Mouse (Mus musculus) spleen, adult 18-20 months (tissue): ENCODE data around the gene Rest.

ENCODE experiments used
- DNase-seq, 2 experiments: peaks; one replicate each; pipeline ENCODE4 v3.0.0; 2022; ENCODE audit warnings: mixed read lengths in 2 of 2

The Rest gene

DNA sequence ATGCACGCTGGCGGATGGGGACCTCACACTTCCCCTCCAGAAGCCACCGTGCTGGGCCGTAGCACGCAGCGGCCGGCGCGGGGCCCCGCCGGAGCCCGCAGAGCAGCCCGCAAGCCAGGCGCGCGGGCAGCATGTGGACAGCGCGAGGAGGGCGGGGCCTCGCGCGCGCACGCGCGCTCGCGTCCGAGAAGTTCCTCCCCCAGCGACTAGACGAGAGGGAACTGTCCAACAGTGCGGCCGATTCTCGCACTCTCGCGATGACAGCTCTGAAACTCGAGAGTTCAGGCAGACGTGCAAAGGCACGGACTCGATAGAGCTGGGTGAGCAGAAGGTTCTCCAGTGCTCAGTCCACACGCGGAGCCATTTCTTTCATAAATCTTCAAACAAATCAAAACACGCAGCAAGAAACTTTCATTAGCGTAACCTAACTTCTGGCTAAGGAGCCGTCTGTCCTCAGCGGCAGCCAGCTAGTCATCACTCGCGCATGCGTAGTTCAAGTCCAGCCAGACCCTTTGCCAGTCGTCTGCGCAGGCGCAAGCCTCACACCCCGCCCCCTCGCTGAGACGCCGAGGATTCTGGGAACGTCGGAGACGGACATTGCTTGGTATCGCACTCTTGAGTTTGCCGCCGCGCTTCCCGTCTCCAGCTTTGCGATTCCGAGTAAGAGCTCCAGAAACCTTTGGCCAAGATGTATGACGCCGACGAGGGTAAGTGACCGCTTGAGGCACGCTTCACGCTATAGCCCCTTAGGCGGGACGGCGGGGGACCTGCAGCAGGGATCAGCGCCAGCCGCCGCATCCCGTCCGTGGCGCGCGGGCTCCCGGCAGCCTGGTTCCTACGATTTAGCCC is 44.9 kb downstream of the Rest start, which contains the start of the genes Noa1 and Polr2b:
Gene Noa1, minus strand, starts transcription at position 161 of the 849 bp plus-strand sequence.
Gene Polr2b, plus strand, starts transcription at position 224 of the 849 bp plus-strand sequence.
- peak; percentile 98 to 99 for DNase-seq

DNA sequence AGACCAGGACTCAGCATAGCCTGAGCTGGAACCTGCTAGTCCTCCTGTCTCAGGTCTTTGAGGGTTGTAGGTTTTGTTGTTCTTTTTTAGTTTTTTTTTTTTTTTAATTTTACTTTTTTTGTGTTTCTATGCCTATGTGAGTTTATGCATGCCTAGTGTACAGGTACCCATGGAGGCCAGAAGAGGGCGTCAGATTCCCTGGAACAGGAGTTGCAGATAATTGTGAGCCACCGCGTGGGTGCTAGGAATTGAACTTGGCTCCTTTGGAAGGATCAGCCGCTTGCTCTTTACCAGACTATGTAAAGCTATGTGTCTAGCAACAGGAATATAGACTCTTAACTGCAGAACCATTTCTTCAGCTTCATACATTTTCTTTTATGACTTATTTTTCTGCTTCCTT is 48.9 kb downstream of the Rest start:
- no peak for DNase-seq

- DNase-seq, result no peak
Measured at GRCm38 (mm10) chr5:77314986-77315385, 49.7 kb downstream of the Rest start.

GRCm38 (mm10) chr5:77324936-77325335 is 59.6 kb downstream of the Rest start:
- DNase-seq, result no peak

DNA sequence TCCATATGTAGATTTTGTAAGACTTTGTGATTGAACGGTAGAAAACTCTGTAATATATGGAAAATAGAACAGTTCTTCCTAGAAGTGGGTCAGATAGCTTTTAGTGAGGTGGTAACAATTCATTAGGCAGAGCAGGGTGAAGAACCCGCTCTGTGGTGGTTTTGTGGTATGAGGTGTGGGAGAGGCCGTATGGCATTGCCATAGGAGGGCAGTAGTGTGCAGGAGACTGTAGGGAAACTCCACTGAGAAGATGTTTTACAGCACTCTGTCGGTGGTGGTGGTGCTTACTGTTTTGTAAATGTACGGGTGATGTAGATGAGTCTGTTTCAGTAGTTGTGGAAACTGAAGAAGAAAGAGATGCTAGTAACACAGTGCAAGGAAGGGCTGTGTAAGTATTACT is 64.9 kb downstream of the Rest start:
- no peak for DNase-seq
